Mouse (Mus musculus): ENCODE data around the gene Hdac9. TPM values are rescaled to one million over a fixed set of nuclear protein-coding genes. Genes with fewer than 3 reads are reported as not detected.

The Hdac9 gene
- polyA plus RNA-seq, 1 experiment: 6.0 TPM

DNA sequence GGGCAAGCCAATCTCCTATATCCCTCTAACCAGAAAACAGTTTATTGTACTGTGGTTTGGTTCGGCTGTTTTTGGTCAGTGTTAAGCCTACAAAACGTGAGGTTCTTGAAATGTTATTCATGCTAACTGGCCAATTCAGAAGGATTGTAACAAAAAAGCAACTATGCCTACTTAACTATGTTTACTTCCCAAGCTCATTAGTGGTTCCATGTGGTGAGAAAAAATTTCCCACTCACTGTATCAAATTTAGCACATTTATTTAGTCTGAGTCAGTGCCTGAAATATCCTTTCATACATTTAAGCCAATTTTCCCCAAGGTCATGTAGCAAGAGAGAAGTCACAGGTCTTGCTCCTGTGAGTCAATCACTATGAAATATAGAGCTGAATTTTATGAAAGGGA lies 42.0 kb downstream of the Hdac9 start:
- Histone ChIP-seq H3K27ac (ENCODE audit: insufficient read depth, low read length) (no peak overlapping the region), H3K4me3 (ENCODE audit: insufficient read depth, low read length) (no peak overlapping the region), H3K4me1 (ENCODE audit: control insufficient read depth, insufficient read depth, low read length) (no peaks in the 10 kb centered on the region)
- TF ChIP-seq CTCF (IDR thresholded peaks at IDR 0.05; ENCODE audit: borderline replicate concordance, insufficient read depth, low read length): no peak
- TF ChIP-seq POLR2A (IDR thresholded peaks at IDR 0.05; ENCODE audit: low read depth, low read length): no peak

DNA sequence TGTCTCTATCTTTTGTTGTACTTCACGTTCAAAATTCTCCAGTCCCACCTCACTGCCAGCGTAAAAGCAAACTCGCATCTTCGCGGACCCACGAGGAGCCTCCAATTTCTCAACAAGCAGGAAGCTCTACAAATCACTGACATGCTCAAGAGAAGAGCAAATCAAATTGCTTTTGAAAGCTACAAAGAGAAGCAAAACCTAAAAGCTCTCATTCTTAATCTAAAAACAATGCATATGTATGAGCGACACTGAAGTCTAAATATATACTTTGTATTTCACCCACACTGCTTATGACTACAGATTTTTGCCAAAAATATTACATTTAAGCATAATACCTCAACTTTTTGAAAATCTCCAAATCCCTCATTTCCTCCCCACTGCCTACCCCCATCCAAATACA lies 45.9 kb downstream of the Hdac9 start:
- no peak overlapping the region for H3K27ac ChIP-seq (ENCODE audit: insufficient read depth, low read length)
- no peak for TF ChIP-seq POLR2A (IDR thresholded peaks at IDR 0.05; ENCODE audit: low read depth, low read length)
- TF ChIP-seq CTCF (IDR thresholded peaks at IDR 0.05; ENCODE audit: borderline replicate concordance, insufficient read depth, low read length): no peak
- H3K4me3 ChIP-seq (ENCODE audit: insufficient read depth, low read length): no peak overlapping the region
- H3K4me1 ChIP-seq (ENCODE audit: control insufficient read depth, insufficient read depth, low read length): no peaks in the 10 kb centered on the region

DNA sequence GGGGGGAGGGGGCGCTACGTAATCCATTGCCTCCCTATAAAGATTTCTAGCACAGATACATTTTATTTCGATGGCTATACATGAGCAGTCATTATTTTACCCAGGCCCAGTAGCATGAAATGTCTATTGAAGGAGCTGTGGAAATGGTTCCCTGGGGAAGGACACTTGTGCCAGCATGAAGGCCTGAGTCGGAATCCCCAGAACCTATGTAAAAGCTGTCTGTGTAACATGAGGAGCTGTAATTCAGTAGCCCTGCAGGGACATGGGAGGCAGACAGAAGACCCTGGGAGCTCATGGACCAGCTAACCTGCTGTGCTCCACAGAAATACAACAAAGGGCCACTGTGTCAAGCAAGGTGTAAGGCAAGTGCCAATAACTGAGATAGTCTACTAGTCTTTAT lies 75.7 kb downstream of the Hdac9 start:
- TF ChIP-seq POLR2A (IDR thresholded peaks at IDR 0.05; ENCODE audit: low read depth, low read length) (no peak), CTCF (IDR thresholded peaks at IDR 0.05; ENCODE audit: borderline replicate concordance, insufficient read depth, low read length) (no peak)
- no peaks in the 10 kb centered on the region for H3K4me1 ChIP-seq (ENCODE audit: control insufficient read depth, insufficient read depth, low read length)

DNA sequence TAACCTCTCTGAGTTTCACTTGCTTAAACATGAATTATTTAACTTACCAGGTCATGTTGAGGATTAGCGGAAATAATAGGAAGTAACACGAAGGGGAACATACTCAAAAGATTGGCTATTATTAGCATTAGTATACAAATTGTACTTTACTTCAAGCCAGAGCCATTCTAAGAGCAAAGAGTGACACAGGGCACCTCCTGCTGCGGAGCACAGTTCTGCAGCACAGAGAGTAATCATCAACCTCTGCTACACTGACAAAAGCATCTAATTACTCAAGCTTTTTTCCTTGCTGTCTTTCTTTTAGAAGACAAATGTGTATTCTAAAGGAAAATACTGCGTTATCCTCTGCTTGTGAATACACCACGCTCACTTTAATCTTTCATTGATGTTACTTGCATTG lies 79.6 kb downstream of the Hdac9 start:
- Histone ChIP-seq H3K4me1 (ENCODE audit: control insufficient read depth, insufficient read depth, low read length) (no peaks in the 10 kb centered on the region), H3K4me3 (ENCODE audit: insufficient read depth, low read length) (no peak overlapping the region), H3K27ac (ENCODE audit: insufficient read depth, low read length) (no peak overlapping the region)
- no peak for TF ChIP-seq CTCF (IDR thresholded peaks at IDR 0.05; ENCODE audit: borderline replicate concordance, insufficient read depth, low read length)
- no peak for TF ChIP-seq POLR2A (IDR thresholded peaks at IDR 0.05; ENCODE audit: low read depth, low read length)

More for the DNA sequence above, 75.7 kb downstream of the Hdac9 start:
- Histone ChIP-seq H3K27ac (ENCODE audit: insufficient read depth, low read length) (no peak overlapping the region), H3K4me3 (ENCODE audit: insufficient read depth, low read length) (no peak overlapping the region)

DNA sequence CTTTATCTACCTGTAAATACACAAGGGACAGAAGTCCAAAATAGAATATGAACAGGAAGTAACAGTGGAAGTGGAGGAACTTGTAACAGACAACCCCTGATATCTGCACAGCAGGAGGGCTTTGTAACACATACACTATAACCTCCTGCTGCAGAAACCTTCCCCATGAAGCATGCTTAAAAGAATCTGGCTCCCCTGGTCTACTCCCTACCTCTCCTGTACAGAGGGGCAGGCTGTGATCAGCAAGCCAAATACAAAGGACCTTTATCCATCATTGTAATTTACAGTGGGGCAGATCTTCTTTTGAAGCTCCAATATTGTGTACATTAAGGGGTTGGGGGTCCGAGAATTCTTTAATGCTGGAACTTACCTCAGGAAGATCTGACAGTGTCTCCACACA lies 80.0 kb downstream of the Hdac9 start:
- H3K27ac ChIP-seq (ENCODE audit: insufficient read depth, low read length): no peak overlapping the region
- no peak overlapping the region for H3K4me3 ChIP-seq (ENCODE audit: insufficient read depth, low read length)
- H3K4me1 ChIP-seq (ENCODE audit: control insufficient read depth, insufficient read depth, low read length): no peaks in the 10 kb centered on the region
- no peak for TF ChIP-seq CTCF (IDR thresholded peaks at IDR 0.05; ENCODE audit: borderline replicate concordance, insufficient read depth, low read length)
- TF ChIP-seq POLR2A (IDR thresholded peaks at IDR 0.05; ENCODE audit: low read depth, low read length): no peak

DNA sequence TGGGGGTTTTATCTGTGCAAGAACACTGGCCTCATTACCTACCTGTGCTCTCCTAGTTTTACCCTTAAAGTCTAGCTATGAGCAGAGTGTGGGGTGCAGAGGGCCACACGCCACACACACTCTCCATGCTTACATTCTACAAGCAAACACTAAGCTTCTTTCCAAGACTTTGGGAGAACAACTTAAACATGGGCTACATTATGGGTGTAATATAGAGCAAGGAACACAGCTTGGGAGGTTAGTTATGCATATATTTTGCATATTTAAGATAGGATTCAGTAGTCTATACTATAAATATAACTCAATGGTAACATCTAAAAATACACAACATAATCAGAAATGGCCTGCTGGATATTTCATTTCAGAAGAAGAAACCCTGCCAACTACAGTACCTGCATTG lies 80.8 kb downstream of the Hdac9 start:
- Histone ChIP-seq H3K27ac (ENCODE audit: insufficient read depth, low read length) (no peak overlapping the region), H3K4me1 (ENCODE audit: control insufficient read depth, insufficient read depth, low read length) (no peaks in the 10 kb centered on the region), H3K4me3 (ENCODE audit: insufficient read depth, low read length) (no peak overlapping the region)
- TF ChIP-seq POLR2A (IDR thresholded peaks at IDR 0.05; ENCODE audit: low read depth, low read length) (no peak), CTCF (IDR thresholded peaks at IDR 0.05; ENCODE audit: borderline replicate concordance, insufficient read depth, low read length) (no peak)

DNA sequence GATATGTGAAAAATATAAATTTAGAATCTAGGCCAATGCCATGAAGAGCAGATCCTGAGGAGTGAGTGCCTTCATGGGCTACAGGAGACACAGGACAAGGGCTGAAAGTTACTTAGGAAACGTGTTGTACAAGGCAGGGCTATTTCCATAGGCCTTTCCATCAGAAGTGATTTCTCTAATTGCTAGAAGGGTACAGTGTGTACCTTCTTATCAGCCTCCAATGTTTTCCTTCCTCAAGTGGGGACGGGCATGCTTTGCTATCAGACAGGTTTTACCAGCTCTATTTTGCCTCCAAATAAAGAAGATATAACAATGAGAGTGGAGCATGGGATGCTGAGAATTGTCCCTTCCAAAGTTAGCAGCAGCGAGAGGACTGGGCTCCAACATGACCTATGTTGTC lies 81.4 kb downstream of the Hdac9 start:
- H3K4me1 ChIP-seq (ENCODE audit: control insufficient read depth, insufficient read depth, low read length): no peaks in the 10 kb centered on the region
- H3K4me3 ChIP-seq (ENCODE audit: insufficient read depth, low read length): no peak overlapping the region
- TF ChIP-seq CTCF (IDR thresholded peaks at IDR 0.05; ENCODE audit: borderline replicate concordance, insufficient read depth, low read length): no peak
- TF ChIP-seq POLR2A (IDR thresholded peaks at IDR 0.05; ENCODE audit: low read depth, low read length): no peak
- no peak overlapping the region for H3K27ac ChIP-seq (ENCODE audit: insufficient read depth, low read length)

DNA sequence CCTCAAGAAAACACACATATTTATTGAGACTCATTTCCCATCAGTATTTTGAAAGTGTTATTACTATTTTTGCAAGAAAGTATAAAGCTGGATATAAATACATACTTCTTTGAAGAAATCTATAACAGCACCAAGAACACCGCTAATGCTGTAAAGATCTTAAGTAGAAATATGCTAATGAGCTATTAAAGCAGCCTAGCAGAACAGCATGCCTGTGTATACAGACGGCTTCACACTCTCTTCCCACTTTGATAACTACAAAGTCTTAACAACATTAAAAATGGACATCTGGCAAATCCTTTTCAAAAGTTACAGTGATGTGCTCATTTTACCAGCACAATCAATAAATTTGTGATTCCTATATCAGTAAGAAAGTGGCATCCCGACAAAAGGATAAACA lies 88.2 kb downstream of the Hdac9 start:
- Histone ChIP-seq H3K4me1 (ENCODE audit: control insufficient read depth, insufficient read depth, low read length) (no peaks in the 10 kb centered on the region), H3K4me3 (ENCODE audit: insufficient read depth, low read length) (no peak overlapping the region), H3K27ac (ENCODE audit: insufficient read depth, low read length) (no peak overlapping the region)
- TF ChIP-seq POLR2A (IDR thresholded peaks at IDR 0.05; ENCODE audit: low read depth, low read length) (no peak), CTCF (IDR thresholded peaks at IDR 0.05; ENCODE audit: borderline replicate concordance, insufficient read depth, low read length) (no peak)

DNA sequence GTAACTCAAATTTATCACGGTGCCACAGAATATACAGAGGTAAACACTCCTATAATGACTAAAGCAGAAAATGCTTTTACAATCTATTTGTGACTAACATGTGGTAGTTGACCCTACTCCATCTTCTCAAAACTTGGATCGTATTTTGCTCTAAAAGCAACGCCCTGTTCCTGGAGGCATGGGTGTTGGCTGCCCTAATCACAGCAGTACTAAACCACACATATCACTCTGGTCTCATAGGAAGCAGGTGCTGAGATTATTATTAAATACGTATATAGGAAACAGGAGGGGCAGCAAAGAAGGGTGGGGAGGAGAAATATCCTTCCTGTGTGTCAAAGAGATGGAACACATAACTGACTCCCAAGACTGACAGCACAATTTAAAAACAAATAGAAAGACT lies 90.0 kb downstream of the Hdac9 start:
- no peaks in the 10 kb centered on the region for H3K4me1 ChIP-seq (ENCODE audit: control insufficient read depth, insufficient read depth, low read length)
- TF ChIP-seq CTCF (IDR thresholded peaks at IDR 0.05; ENCODE audit: borderline replicate concordance, insufficient read depth, low read length) (no peak), POLR2A (IDR thresholded peaks at IDR 0.05; ENCODE audit: low read depth, low read length) (no peak)

DNA sequence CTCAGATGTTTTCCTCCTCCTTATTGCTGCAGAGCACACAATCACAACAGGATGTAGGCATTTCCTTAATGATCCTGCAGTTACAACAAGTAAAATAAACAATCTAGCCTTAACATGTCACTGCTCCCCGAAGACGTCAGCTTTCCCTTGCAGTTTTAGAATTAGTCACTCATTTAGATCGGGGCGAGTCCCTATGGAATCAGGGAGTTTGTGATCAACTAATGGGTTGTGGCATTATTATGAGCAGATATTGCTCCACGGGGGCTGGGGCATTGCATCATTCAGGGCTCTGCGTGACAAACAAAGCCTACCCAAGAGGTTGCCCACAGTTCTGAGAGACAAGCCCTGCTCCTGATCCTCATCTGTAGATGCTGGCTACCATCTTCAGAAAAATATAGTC lies 96.7 kb downstream of the Hdac9 start:
- H3K4me3 ChIP-seq (ENCODE audit: insufficient read depth, low read length): no peak overlapping the region
- H3K27ac ChIP-seq (ENCODE audit: insufficient read depth, low read length): no peak overlapping the region
- TF ChIP-seq CTCF (IDR thresholded peaks at IDR 0.05; ENCODE audit: borderline replicate concordance, insufficient read depth, low read length): no peak
- H3K4me1 ChIP-seq (ENCODE audit: control insufficient read depth, insufficient read depth, low read length): 0 out of 2 replicates have a peak, but pooled peaks cover 2% of the 10 kb centered on the region

More for the DNA sequence above, 90.0 kb downstream of the Hdac9 start:
- Histone ChIP-seq H3K4me3 (ENCODE audit: insufficient read depth, low read length) (no peak overlapping the region), H3K27ac (ENCODE audit: insufficient read depth, low read length) (no peak overlapping the region)
